Mouse (Mus musculus) kidney, adult 11 months (tissue): ENCODE results near the gene Speer4e.
A peak's percentile ranks its signal among the peaks of the same experiment; 100 is the strongest.
"Not testable (repeated sequence)": the region's sequence is repeated elsewhere in the genome, so short reads cannot be mapped to it uniquely, and the experiment has no call there.

Source experiments
- DNase-seq: peaks from one replicate; pipeline ENCODE4 v3.0.0; 2022

The Speer4e gene

DNA sequence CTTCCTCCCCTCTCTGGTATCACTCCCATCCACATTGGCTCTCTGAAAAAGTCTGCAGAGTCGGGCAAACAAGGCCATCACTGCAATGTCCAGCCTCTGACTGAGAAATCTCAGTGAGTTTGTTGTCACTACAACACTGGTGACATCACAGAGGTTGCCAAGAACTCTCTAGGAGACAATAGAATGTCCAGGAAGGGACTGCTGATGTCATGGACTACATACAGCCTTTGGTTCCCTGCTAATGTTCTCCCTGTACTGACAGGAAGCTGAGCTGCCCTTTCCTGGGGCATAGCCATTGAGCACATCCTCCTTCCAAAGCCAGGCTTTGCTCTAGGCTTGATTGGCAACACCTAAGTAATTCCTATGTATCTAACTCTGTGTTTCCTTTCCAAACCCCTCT, at the start of gene Speer4e:
Gene Speer4e (minus strand): TSS at position 101 of the 400 bp plus-strand sequence.
- DNase-seq: not testable (repeated sequence)

DNA sequence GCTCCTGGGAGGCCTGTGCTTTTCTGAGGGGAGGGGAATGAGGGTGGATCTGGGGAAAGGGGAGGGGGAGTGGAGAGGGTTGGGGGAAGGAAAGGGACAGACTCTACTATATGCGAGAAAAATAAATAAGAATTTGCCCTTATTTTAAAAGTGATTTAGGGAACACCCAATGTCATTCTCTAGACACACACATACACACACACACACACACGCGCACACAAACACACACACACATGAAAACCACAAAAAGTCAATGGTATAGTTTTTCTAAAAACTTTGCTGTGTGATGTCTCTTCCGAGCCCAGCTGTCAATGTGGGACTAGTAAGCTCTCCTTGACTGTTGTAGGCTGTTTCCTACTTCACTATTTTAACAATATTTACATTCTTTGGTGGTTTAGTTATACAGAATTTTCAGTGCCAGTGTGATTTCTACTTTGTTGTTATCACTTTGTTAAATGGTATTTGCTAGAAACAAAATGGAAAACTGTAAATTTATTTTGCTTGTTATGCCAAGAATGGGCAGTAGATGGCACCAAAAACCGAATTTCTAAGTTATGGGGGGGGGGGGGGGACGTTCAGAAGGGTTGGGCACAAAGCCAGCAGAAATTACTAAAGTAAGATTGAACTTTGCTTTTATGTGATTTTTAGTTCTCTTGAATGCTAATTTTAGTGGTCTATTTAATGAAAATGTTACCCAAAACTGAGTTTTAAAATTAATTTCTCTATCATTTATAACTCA, 48.6 kb upstream of the Speer4e start:
- DNase-seq: not testable (repeated sequence)

DNA sequence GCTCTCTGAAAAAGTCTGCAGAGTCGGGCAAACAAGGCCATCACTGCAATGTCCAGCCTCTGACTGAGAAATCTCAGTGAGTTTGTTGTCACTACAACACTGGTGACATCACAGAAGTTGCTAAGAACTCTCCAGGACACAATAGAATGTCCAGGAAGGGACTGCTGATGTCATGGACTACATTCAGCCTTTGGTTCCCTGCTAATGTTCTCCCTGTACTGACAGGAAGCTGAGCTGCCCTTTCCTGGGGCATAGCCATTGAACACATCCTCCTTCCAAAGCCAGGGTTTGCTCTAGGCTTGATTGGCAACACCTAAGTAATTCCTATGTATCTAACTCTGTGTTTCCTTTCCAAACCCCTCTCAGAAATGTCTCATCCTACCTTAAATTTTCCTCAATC, 40.6 kb upstream of the Speer4e start, which contains the start of gene Gm10354:
Gene Gm10354 (minus strand): TSS at position 101 of the 400 bp plus-strand sequence.
- DNase-seq: not testable (repeated sequence)

DNA sequence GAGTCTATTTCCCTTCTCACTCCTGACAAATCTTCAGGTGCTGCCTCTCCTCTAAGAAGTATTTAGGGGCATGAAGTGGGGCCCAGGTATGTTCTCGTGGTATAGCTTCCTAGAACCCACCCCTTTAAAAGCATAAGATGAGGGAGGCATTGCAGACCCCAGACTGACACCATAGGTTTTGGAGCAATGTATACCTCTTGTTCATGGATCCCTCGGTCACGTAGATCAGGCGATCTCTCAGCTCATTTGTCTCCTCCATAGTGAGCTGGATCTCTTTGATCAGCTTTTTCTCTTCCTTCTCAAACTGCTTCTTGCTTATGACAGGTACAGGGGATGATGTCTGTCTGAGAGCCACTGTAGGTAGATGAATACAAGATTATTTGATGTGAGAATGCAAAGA, 39.1 kb upstream of the Speer4e start:
- not testable (repeated sequence) for DNase-seq

DNA sequence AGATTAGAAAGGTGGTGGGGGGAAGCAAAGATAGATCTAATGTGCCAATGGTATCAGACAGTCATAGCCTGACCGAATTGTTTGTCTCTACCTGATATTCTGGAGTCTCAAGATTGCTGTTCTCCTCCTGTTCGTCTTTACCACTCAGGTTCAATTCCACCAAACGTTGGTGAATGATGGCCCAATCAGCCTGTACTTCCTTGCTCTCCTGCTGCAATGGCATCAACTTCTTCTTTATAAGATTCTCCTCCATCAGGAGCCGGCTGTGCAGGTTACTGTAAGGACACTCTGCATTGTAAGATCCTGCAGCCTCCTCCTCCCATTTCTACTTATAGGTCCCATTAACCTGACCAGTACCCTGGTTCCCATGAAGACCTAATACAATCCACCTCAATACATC, 37.1 kb upstream of the Speer4e start:
- not testable (repeated sequence) for DNase-seq

DNA sequence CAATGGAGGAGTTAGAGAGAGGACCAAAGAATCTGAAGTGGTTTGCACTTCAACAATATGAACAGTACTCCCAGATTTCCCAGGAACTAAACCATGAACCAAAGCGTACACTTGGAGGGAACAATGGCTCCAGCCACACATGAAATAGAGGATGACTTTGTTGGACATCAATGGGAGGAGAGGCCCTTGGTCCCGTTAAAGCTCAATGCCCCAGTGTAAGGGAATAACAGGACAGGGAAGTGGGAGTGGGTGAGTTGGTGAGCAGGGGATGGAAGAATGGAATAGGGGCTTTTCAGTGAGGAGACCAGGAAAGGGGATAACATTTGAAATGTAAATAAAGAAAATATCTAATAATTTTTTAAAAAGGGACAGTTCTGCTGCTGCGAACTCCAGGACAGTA, 34.6 kb upstream of the Speer4e start:
- DNase-seq: not testable (repeated sequence)

DNA sequence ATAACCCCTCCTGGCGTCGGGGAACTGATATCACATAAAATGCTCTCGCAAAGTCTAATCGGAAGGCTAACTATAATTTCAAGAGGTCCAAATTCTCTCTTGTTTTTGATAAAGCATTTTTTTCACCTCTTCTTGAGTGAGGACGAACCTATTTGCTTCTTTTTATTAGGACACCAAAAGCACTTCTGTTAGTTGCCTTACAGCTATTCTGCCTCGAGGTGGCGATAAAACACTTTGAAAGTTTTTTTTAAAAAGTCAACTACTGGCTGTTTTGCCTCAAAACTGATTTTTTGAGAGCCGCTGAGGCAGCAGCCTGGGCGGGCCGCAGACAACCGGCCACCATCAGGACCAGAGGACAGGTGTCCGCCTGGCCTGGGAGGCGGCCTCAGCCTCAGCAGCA, 25.6 kb upstream of the Speer4e start:
- DNase-seq: not testable (repeated sequence)

DNA sequence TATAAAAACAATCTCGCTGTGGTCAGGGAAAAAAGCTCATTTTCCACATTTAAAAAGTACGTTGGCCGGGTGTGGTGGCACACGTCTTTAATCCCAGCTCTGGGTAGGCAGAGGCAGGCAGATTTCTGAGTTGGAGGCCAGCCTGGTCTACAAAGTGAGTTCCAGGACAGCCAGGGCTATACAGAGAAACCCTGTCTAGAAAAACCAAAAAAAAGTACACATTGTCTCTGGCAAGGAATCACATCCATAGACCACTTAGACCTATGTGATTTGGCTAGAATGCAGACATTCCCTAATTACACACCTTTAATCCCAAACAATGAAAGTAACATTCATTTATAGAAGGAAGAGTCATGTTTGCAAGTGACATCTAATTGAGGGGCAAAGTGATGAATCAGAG, 23.3 kb upstream of the Speer4e start:
- DNase-seq: not testable (repeated sequence)

DNA sequence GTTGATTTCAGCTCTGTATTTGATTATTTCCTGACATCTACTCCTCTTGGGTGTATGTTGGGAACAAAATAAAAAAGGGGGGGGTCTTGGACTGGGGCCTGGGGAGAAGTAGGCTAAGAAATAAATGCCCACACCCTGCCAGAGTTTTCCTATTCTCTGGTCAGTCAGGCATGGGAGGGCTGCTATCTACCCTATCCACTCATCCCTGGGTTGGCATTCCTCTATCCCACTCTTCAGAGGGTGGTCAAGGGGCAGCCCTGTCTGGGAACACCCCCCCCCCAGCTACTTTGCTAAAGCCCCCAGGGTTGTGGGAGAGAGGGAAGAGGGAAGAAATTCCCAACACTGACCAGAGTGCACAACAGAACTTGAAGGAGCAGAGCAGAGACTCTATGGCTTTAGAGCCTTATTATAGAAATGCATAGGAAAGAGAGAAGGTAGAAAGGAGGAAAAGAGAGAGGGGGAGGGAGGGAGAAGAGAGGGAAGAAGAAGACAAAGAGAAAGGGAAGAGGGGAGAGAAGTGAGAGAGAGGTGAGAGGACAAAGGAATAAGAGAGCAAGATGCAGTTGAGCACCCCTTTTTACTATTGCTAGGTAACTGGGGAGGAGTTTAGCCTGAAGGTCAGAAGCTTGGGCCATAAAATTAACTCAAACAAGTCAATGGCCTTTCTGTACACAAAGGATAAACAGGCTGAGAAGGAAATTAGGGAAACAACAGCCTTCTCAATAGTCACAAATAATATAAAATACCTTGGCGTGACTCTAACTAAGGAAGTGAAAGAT, 17.9 kb upstream of the Speer4e start:
- not testable (repeated sequence) for DNase-seq

DNA sequence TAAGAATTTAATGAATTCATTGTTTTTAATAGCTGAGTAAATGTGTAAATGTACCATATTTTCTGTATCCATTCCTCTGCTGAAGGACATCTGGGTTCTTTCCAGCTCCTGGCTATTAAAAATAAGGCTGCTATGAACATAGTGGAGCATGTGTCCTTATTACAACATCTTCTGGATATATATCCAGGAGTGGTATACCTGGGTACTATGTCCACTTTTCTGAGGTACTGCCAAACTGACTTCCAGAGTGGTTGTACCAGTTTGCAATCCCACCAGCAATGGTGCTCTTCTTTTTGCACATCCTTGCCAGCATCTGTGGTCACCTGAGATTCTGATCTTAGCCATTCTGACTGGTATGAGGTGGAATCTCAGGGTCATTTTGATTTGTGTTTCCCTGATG, 15.4 kb upstream of the Speer4e start:
- DNase-seq: not testable (repeated sequence)

DNA sequence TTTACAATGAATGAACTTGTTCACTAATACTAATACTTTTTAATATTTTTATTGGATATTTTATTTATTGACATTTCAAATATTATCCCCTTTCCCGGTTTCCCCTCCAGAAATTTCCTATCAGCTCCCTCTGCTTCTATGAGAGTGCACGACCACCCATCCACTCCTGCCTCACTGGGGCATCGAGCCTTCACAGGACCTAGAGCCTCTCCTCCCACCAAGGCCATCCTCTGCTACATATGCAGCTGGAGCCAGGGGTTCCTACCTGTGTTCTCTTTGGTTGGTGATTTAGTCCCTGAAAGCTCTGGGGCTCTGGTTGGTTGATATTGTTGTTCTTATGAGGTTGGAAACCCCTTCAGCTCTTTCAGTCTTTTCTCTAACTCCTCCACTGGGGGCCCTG, 14.5 kb upstream of the Speer4e start:
- DNase-seq: not testable (repeated sequence)

DNA sequence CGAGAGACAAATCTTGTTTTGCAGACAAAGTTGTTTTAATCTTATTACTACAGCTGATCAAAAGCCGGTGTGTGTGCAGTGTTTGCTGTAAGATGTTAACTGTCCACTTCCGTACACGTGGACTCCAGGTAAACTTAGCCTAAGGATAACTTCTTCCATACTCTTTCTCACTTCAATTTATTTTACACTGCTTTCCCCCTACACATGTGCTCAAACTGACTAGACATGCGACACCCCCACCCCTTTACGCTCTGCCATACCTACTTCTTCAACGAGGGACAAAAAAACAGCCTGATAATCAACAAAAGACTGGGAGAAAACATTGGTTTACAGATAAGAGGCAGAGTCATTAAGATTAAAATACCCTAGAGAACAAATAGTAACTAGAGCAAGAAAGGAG, 13.6 kb upstream of the Speer4e start:
- not testable (repeated sequence) for DNase-seq

DNA sequence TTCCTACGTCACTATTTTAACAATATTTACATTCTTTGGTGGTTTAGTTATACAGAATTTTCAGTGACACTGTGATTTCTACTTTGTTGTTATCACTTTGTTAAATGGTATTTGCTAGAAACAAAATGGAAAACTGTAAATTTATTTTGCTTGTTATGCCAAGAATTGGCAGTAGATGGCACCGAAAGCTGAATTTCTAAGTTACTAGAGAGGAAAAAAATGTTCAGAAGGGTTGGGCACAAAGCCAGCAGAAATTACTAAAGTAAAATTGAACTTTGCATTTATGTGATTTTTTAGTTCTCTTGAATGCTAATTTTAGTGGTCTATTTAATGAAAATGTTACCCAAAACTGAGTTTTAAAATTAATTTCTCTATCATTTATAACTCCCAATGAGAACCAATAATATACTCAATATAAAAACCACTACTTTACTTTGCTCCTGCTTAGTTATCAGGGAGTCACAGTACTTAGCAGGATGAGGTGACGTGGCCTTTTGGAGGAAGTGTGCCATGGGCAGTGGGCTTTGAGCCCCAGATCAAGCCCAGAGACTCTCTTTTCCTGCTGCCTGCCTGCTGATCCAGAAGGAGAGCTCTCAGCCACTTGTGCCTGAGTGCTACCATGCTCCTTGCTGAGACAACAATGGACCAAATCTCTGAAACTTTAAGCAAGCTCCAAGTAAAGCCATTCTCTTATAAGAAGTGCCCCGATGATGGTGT, 9.4 kb upstream of the Speer4e start:
- DNase-seq: not testable (repeated sequence)

DNA sequence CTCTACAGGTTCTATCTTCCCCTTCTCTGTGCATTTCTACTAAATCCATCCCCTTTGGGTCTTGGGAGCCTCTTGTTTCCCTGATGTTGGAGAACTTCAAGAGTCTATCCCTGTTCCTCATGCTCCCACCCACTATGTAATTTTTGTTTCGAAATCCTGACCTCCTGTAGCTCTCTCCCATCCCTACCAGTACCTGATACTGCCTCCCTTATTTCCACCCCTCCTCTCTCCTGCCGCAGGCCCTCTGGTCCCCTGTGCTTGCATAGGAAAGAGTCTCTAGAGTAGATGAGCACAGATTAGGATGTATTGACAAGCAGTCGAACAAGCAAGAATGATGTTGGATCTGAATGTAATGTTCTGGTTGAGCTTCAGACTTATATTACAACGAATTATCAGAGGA, 7.3 kb upstream of the Speer4e start:
- not testable (repeated sequence) for DNase-seq

DNA sequence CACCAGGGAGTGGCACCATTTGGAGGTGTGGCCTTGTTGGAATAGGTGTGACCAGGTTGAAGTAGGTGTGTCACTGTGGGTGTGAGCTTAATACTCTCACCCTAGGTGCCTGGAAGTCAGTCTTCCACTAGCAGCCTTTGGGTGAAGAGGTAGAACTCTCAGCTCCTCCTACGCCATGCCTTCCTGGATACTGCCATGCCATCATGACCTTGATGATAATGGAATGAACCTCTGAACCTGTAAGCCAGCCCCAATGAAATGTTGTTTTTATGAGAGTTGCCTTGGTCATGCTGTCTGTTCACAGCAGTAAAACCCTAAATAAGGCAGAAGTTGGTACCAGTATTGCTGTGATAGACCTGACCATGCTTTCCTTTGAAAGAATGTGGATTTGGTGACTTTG, 2.8 kb upstream of the Speer4e start:
- not testable (repeated sequence) for DNase-seq

DNA sequence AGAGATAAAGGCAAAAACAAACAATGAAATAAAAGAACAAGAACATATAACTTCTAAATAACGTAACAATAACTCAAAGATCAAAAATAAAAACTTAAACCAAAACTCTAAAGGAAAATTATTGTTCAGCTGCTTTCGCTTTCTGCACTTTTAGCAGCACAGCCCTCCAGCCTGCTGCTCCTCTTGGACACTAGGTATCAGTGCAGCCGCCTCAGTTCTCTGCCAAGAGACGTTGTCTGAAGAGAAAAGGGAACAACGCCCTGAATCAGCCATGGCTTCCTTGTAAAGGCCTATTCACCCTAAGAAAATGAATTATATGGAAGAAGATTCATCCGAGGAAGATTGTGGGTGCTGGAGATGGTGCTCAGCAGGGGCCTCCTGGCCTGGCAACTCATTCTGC, 4.5 kb downstream of the Speer4e start:
- DNase-seq: not testable (repeated sequence)

DNA sequence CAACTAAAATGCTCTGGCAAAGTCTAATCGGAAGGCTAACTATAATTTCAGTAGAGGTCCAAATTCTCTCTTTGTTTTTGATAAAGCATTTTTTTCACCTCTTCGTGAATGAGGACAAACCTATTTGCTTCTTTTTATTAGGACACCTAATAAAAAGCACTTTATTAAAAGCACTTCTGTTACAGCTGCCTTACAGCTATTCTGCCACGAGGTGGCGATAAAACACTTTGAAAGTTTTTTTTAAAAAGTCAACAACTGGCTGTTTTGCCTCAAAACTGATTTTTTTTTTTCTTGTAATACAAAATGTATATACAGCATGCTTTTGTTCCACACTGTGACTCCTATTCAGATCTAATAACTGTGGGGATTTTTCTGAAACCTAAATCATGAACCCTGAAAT, 11.2 kb downstream of the Speer4e start:
- not testable (repeated sequence) for DNase-seq

DNA sequence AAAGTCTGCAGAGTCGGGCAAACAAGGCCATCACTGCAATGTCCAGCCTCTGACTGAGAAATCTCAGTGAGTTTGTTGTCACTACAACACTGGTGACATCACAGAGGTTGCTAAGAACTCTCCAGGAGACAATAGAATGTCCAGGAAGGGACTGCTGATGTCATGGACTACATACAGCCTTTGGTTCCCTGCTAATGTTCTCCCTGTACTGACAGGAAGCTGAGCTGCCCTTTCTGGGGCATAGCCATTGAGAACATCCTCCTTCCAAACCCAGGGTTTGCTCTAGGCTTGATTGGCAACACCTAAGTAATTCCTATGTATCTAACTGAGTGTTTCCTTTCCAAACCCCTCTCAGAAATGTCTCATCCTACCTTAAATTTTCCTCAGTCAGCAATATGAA, 23.4 kb downstream of the Speer4e start, which contains the start of gene Gm9758:
Gene Gm9758 (minus strand): TSS at position 101 of the 400 bp plus-strand sequence.
- DNase-seq: not testable (repeated sequence)

DNA sequence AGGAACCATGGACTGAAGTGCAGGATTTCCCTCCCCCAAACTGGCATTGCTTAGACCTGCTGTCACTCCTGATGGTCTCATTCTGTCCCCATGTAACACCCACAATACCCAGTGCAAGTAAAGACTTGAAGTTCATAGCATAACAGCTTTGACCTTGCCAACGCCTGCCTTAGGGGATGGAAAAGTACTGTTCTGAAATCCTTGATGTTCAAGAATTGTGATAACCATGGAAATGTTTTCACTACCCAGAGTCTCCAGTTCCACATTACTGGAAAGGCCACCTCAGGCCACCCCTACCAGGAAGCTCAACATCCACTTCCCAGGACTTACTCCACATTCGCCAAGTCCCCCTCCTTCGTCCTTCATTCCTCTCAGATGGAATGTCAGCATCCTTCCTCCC, 23.9 kb downstream of the Speer4e start:
- DNase-seq: peak; percentile 65

DNA sequence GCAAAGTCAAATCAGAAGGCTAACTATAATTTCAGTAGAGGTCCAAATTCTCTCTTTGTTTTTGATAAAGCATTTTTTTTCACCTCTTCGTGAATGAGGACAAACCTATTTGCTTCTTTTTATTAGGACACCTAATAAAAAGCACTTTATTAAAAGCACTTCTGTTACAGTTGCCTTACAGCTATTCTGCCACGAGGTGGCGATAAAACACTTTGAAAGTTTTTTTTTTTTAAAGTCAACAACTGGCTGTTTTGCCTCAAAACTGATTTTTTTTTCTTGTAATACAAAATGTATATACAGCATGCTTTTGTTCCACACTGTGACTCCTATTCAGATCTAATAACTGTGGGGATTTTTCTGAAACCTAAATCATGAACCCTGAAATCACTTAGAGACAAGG, 34.7 kb downstream of the Speer4e start:
- not testable (repeated sequence) for DNase-seq

DNA sequence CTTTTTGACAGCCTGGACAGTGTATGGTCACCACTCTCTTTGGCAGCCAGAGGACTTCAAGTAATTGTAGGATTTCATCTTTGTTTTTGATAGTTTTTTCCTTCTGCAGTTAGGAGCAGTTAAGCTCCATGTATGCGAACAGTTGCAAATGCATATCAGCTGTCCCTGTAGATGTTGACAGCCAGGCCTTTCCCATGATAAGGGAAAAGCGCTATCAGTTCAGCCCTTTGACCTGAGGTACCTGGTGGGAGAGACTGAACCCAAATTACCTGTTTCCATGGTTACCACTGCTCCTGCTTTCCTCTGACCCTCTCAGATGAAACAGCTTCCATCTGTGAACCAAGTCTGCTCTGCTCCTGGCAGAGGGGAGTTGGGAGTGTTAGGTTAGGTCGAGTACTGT, 46.0 kb downstream of the Speer4e start:
- DNase-seq: no peak

DNA sequence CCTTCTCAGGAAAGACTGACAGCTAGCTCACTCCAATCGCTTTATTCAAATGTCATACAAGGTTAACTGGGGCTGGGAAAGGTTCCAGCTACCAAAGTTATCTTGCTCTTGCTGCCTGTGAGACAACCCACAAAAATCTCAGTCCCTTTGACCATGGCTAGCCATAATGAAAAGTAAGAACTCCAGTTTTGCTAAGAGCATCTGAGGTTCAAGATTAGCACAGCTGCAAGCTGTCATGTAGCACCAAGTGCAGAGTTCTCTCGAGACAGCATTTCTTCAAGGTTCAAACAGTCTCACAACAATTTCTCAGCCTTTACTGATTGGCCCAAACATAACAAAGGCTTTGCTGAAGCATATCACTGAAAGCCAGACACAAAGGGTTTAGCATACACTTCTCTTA, 52.9 kb downstream of the Speer4e start:
- DNase-seq: not testable (repeated sequence)
